Mouse (Mus musculus) ovary, postnatal 36 days (tissue): ENCODE measurements at regions not wholly inside any gene's neighbourhood (a gene's known extent, or its start where the extent isn't known, plus 50 kb on each side); places are given as distances from the start of the nearest gene placed in this dataset.

Experiments used
- DNase-seq: peaks from one replicate; pipeline ENCODE4 v3.0.0; 2022; ENCODE audit warnings: low spot score, mixed read lengths

GRCm38 (mm10) chr1:157013669-157014048 is 74.2 kb upstream of the Ralgps2 start:
- DNase-seq = no peak

GRCm38 (mm10) chr1:157012950-157013668 is 73.7 kb upstream of the Ralgps2 start:
- DNase-seq = no peak

GRCm38 (mm10) chr1:157011226-157011625 is 71.8 kb upstream of the Ralgps2 start:
- no peak for DNase-seq

GRCm38 (mm10) chr1:157009427-157009826 is 70.0 kb upstream of the Ralgps2 start:
- DNase-seq = no peak

- DNase-seq = no peak
These were observed 68.7 kb upstream of the Ralgps2 start for GRCm38 (mm10) chr1:157007891-157008730.

GRCm38 (mm10) chr1:157004312-157005074 is 65.1 kb upstream of the Ralgps2 start:
- DNase-seq = no peak

- no peak for DNase-seq
These were observed 63.6 kb upstream of the Ralgps2 start for GRCm38 (mm10) chr1:157003034-157003433.

- DNase-seq = no peak
These were observed 62.8 kb upstream of the Ralgps2 start for GRCm38 (mm10) chr1:157002258-157002657.

- DNase-seq = no peak
These were observed 61.7 kb upstream of the Ralgps2 start for GRCm38 (mm10) chr1:157001008-157001660.

- DNase-seq = no peak
These were observed 60.5 kb upstream of the Ralgps2 start for GRCm38 (mm10) chr1:156999947-157000346.

GRCm38 (mm10) chr1:156999272-156999671 is 59.8 kb upstream of the Ralgps2 start:
- DNase-seq = no peak

- DNase-seq = peak; percentile 37
These were observed 58.3 kb upstream of the Ralgps2 start for GRCm38 (mm10) chr1:156997476-156998305.

- no peak for DNase-seq
These were observed 57.6 kb upstream of the Ralgps2 start for GRCm38 (mm10) chr1:156997033-156997432.

- DNase-seq = no peak
These were observed 56.9 kb upstream of the Ralgps2 start for GRCm38 (mm10) chr1:156996084-156996880.

- no peak for DNase-seq
These were observed 55.9 kb upstream of the Ralgps2 start for GRCm38 (mm10) chr1:156995180-156995951.

- no peak for DNase-seq
These were observed 55.2 kb upstream of the Ralgps2 start for GRCm38 (mm10) chr1:156994644-156995016.

- no peak for DNase-seq
These were observed 54.7 kb upstream of the Ralgps2 start for GRCm38 (mm10) chr1:156994005-156994643.

GRCm38 (mm10) chr1:156993105-156993504 is 53.7 kb upstream of the Ralgps2 start:
- DNase-seq = no peak

- no peak for DNase-seq
These were observed 53.1 kb upstream of the Ralgps2 start for GRCm38 (mm10) chr1:156992536-156992935.
